Mouse (Mus musculus): Measurements from ENCODE around the gene Ajm1.

DNA sequence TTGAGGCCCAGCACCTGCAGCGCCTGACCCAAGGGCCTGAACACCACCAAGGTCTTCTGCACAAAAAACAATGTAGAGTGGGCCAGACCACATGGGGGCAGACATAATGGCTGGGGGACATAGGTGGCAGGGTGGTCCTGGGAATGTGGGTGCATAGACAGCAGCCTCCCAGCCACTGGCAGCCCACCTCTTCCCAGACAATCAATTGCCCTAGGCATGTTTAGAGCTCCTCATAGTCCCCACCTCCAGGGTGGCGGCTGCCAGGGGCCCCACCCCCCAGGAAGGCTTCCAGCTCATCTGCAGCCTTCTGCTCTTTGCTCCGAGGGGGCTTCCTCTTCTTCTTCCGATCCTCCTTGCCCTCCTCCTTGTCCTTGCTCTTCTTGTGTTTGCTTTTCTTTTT lies 2.0 kb upstream of the Ajm1 start:
- TF ChIP-seq CTCF (IDR thresholded peaks at IDR 0.05; ENCODE audit: extremely low read depth, insufficient read length, insufficient replicate concordance, low read depth, low read length) (no peak), POLR2A (IDR thresholded peaks at IDR 0.05; ENCODE audit: low read depth, low read length) (no peak)

Measured in small intestine, adult 2 months (tissue).